Mouse (Mus musculus) adrenal gland, postnatal 14 days (tissue): ENCODE results near the gene Ifngr1. TPM values are rescaled to one million over a fixed set of nuclear protein-coding genes. Genes with fewer than 3 reads are reported as not detected.

Source experiments
- DNase-seq: peaks from one replicate; pipeline ENCODE4 v3.0.0; 2021; ENCODE audit warnings: mixed read lengths
- long read RNA-seq, 2 experiments: library from polyadenylated mRNA; stranded (forward); transcript quantifications; one replicate each; pipeline ENCODE4 v2.0.0; 2021
- total RNA-seq: library from RNA; stranded (reverse); gene quantifications from 2 replicates; pipeline ENCODE4 v1.2.3, GENCODE M21; 2021

Gene Ifngr1
- total RNA-seq = 69.0 and 96.6 TPM in 2 replicates
- long read RNA-seq, experiment 1, transcript Ifngr1-201 (7 exons, 2,112 nt) = major isoform, 122 of 127 reads
- long read RNA-seq, experiment 1, partial matches to known transcripts = 1 of 127 reads
- long read RNA-seq, experiment 1, other reads (novel, unspliced or antisense) = 3 of 127 reads
- long read RNA-seq, experiment 2, transcript Ifngr1-201 (7 exons, 2,112 nt) = major isoform, 48 of 54 reads
- long read RNA-seq, experiment 2, partial matches to known transcripts = 1 of 54 reads
- long read RNA-seq, experiment 2, other reads (novel, unspliced or antisense) = 4 of 54 reads

- peak; percentile 99 for DNase-seq
These were observed at the start of gene Ifngr1 for GRCm38 (mm10) chr10:19591641-19592441. TSS of gene Ifngr1 (plus strand) at chr10:19591949.

GRCm38 (mm10) chr10:19546825-19547224 is 44.9 kb upstream of the Ifngr1 start:
- no peak for DNase-seq

- no peak for DNase-seq
These were observed 43.7 kb upstream of the Ifngr1 start for GRCm38 (mm10) chr10:19548016-19548415.

- DNase-seq = no peak
These were observed 43.3 kb upstream of the Ifngr1 start for GRCm38 (mm10) chr10:19548491-19548890.

- no peak for DNase-seq
These were observed 40.2 kb upstream of the Ifngr1 start for GRCm38 (mm10) chr10:19551585-19551984.

GRCm38 (mm10) chr10:19553857-19554256 is 37.9 kb upstream of the Ifngr1 start:
- DNase-seq = no peak

- no peak for DNase-seq
These were observed 34.1 kb upstream of the Ifngr1 start for GRCm38 (mm10) chr10:19557696-19558095.

GRCm38 (mm10) chr10:19559565-19560165 is 32.1 kb upstream of the Ifngr1 start:
- DNase-seq = no peak

- no peak for DNase-seq
These were observed 29.2 kb upstream of the Ifngr1 start for GRCm38 (mm10) chr10:19562598-19562997.

GRCm38 (mm10) chr10:19563443-19563861 is 28.3 kb upstream of the Ifngr1 start:
- no peak for DNase-seq

- DNase-seq = no peak
These were observed 24.3 kb upstream of the Ifngr1 start for GRCm38 (mm10) chr10:19567481-19567880.

- no peak for DNase-seq
These were observed 21.5 kb upstream of the Ifngr1 start for GRCm38 (mm10) chr10:19570288-19570687.

GRCm38 (mm10) chr10:19570716-19571115 is 21.0 kb upstream of the Ifngr1 start:
- DNase-seq = no peak

- DNase-seq = no peak
These were observed 14.2 kb upstream of the Ifngr1 start for GRCm38 (mm10) chr10:19577571-19577970.

GRCm38 (mm10) chr10:19578001-19578400 is 13.7 kb upstream of the Ifngr1 start:
- DNase-seq = no peak

GRCm38 (mm10) chr10:19578409-19578986 is 13.3 kb upstream of the Ifngr1 start:
- peak; percentile 51 for DNase-seq

GRCm38 (mm10) chr10:19580660-19581059 is 11.1 kb upstream of the Ifngr1 start:
- no peak for DNase-seq

GRCm38 (mm10) chr10:19581844-19582582 is 9.7 kb upstream of the Ifngr1 start:
- no peak for DNase-seq

- DNase-seq = no peak
These were observed 8.8 kb upstream of the Ifngr1 start for GRCm38 (mm10) chr10:19582806-19583430.

- DNase-seq = peak; percentile 42
These were observed 7.7 kb upstream of the Ifngr1 start for GRCm38 (mm10) chr10:19584064-19584463.

GRCm38 (mm10) chr10:19584846-19585245 is 6.9 kb upstream of the Ifngr1 start:
- no peak for DNase-seq

- no peak for DNase-seq
These were observed 5.9 kb upstream of the Ifngr1 start for GRCm38 (mm10) chr10:19585860-19586259.
